Mouse (Mus musculus) brain, embryonic 14.5 days (tissue): ENCODE measurements around the gene Car12. TPM values are rescaled to one million over a fixed set of nuclear protein-coding genes. Genes with fewer than 3 reads are reported as not detected.
"Not testable (repeated sequence)": the region's sequence is repeated elsewhere in the genome, so short reads cannot be mapped to it uniquely, and the experiment has no call there.

Experiments used
- DNase-seq: peaks from one replicate; pipeline ENCODE4 v3.0.0-alpha.2; 2011; ENCODE audit warnings: low read depth
- CTCF ChIP-seq: fragments of 200-500 bp; IDR thresholded peaks from 2 replicates; pipeline ENCODE4 v1.5.1; 2012; ENCODE audit warnings: inconsistent platforms, mild to moderate bottlenecking, moderate library complexity, borderline replicate concordance; ENCODE audit not compliant: insufficient read depth, insufficient read length; ENCODE audit errors: extremely low read depth
- POLR2A ChIP-seq: fragments of 200-500 bp; IDR thresholded peaks from 2 replicates; pipeline ENCODE4 v1.6.1; 2012; ENCODE audit warnings: mild to moderate bottlenecking, inconsistent platforms, borderline replicate concordance; ENCODE audit not compliant: poor library complexity, insufficient read depth, insufficient read length, severe bottlenecking; ENCODE audit errors: extremely low read depth
- polyA plus RNA-seq: library from polyadenylated mRNA; depleted of rRNA; stranded (reverse); fragments of >200 nt; gene quantifications from 2 replicates; pipeline ENCODE4 v1.2.3, GENCODE M21; 2012

Gene Car12
- polyA plus RNA-seq, 1 experiment, result 9.2 TPM

DNA sequence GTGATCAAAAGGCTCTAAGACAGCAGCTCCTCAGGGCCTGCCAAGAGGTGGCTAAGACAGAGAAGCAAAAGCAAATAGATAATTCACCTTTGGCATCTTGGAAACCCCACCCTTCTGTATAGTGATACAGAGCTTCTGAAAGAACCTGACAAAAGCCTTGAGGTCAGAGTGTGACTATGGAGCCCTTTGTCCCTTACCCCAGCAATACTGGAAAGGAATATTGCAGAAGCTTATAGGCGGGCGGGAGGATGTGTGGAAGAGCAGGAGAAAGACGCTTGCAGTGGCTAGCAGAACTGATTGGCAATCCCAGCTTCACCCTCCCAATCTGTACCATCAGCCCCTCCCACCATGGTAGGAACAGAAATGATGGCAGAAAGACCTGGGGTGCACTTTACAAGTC is 22.5 kb downstream of the Car12 start:
- no peak for DNase-seq

DNA sequence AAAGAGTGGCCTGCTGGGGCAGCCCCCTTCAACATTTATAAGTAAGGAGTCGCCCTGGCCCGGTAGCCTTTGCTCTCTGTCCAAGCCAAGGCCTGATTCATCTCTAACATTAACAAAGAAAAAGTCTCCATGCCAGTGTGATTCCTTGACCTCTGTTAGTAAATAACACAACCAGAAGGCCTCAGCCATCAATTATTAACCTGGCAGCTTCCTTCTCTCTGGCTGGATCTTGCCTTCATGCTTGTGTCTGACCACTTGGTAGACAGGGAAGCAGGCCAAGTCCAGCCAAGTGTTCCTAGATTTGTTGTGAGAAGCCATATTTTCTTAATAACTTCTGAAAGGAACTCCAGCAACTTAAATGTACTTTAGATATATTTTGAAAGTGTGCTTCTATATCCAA is 23.1 kb downstream of the Car12 start:
- DNase-seq, result no peak
- TF ChIP-seq POLR2A, result no peak
- TF ChIP-seq CTCF, result no peak

More for the DNA sequence above, 22.5 kb downstream of the Car12 start:
- TF ChIP-seq POLR2A, result no peak
- no peak for TF ChIP-seq CTCF

DNA sequence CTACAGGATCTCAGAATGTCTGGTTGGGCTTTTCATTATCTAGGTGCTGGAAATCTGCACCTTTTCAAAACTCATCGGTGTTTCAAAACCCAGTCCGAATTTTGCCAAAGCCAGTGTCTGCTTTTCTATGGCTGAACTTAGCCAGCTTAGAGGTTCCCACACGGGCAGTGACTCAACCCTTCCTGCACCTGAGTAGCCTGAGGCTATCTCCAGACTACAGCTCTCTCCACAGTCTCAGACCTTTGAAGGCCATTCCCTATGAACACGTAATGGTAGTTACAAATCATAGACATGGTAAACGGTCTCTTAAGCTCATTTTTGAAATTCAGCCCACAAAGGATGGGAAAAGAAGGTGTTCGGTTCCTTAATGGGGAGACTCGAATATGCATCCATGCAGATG is 26.0 kb downstream of the Car12 start:
- TF ChIP-seq CTCF, result no peak
- no peak for TF ChIP-seq POLR2A

DNA sequence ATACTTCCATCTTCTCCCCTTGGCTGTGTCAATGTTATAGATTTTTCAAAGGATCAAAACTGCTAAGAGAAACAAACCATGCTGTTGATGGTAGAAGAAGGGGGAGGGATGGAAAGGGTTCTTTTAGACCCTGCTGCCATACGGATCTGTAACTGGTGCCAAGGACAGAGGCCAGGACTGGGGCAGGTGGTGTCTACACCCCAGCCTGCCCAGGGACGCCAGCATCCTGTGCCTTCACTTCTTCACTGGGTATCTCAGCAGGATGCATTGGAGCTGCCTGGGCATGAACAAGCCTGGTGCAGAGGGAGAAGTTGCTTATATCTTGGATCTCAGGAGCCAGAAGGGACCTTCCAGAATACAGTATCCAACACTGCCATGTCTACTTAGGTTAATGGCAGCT is 31.0 kb downstream of the Car12 start:
- DNase-seq, result no peak
- no peak for TF ChIP-seq POLR2A
- TF ChIP-seq CTCF, result no peak

More for the DNA sequence above, 26.0 kb downstream of the Car12 start:
- no peak for DNase-seq

DNA sequence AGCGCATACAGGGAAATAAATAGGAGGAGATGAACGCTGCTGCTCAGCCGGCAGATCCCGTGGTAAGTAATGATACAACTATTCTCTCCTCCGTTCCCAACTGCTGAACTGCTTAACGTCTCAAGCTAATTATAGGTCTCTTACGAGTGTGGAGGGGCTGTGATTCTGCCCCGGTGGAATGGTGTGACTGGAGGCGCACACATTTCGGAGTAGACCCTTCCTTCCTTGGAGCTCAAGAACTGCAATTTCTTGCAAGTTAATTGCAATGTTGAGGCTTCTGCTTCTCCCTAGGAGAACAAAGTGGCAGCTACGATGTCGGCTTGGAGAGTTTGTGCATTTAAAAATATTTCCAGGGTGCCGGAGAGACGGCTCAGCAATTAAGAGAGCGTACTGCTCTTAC is 34.9 kb downstream of the Car12 start:
- TF ChIP-seq POLR2A (no peak), CTCF (no peak)
- DNase-seq, result peak; percentile 15

DNA sequence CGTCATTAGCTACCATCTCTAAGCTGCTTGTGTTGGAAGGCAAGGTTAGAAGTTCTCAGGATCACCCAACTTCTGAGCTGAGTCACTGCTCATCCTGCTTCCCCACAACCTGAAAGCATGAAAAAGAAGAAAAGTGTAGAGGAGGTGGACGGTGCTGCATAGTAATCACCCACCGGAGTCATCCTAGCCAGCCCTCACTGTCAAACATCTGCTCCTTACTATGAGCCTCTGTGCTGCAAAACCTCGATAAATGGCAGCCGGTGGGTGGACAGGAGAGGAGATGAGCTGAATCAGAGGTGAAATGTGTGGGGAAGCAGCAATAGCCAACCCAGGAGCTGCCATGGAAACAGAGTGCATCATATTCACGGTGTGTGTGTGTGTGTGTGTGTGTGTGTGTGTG is 39.4 kb downstream of the Car12 start:
- TF ChIP-seq CTCF, result no peak
- no peak for TF ChIP-seq POLR2A
- peak; percentile 20 for DNase-seq

DNA sequence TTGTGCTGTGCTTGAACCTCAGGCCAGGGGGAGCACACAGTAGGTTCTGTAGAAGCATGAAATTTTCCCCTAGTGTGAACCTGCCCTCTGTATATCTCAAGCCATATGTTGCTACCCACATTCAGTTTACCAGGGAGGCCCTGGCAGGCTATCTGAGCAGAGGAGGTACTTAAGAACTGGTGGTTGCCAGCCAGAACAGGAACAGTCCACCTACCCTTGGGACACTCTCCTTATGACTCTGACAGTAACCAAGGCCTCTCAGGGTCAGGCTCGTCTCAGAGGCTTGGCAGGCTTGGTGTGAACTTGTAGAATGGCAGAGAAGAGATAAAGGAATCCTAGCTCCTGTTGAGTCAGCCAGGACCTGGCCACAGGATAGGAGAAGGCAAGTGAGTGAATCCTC is 47.5 kb downstream of the Car12 start:
- TF ChIP-seq CTCF (no peak), POLR2A (no peak)
- DNase-seq, result no peak

DNA sequence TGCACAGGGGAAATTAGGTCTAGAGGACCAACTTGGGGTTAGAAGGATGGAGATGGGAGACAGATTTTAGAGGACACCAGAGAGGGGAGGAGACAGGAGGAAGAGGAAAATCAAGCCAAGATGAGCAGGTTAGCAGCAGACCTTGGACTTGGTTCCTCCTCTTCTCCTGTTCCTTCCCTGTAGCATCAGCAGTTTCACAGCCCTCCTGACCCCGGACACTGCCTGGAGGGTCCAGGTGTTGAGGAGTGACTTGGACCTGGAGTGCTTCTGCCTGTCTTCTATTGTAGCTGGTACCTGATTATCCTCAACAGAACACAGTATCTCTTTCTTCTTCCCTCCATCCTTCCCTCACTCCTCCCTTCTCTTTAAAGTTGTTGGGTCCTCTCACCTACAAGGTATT is 55.2 kb downstream of the Car12 start:
- TF ChIP-seq POLR2A, result no peak
- no peak for TF ChIP-seq CTCF
- DNase-seq, result no peak

DNA sequence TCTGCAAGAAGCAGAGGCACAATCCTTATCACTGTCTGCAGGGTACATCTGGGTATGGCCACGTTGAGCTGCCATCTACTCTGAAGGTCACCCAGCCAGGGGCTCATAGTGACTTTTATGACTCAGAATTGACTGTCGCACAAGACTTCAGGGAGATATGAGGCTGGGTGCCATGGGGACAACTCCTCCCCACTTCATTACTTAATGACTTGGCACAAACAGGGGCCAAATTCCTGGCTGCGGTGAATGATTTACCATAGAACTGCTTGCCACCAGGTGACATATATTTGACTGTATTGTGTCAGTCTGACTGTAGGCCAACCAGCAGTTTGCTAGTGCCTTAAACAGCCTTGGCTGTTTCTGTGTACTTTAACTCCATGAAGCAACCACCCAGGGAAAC is 55.8 kb downstream of the Car12 start:
- no peak for DNase-seq
- TF ChIP-seq CTCF, result no peak
- TF ChIP-seq POLR2A, result no peak

DNA sequence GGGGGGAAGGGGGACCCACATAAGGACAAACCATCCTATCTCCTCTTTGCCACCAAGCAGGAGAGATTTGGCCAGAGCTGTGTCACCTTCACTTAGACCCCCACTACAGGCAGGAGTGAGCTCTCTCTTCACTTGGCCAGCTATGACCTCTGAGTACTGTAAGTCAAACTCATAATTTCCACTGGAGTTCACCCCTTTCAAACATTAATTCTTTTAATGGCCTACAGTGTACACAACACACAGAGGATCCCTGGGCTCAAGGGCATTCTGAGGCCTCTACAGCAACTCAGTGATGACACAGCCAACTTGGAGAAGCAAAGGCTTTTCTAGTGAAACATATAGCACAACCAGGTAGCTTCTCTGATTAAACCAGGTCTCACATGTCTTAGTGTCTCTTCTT is 57.2 kb downstream of the Car12 start:
- TF ChIP-seq CTCF, result no peak
- no peak for TF ChIP-seq POLR2A
- no peak for DNase-seq

DNA sequence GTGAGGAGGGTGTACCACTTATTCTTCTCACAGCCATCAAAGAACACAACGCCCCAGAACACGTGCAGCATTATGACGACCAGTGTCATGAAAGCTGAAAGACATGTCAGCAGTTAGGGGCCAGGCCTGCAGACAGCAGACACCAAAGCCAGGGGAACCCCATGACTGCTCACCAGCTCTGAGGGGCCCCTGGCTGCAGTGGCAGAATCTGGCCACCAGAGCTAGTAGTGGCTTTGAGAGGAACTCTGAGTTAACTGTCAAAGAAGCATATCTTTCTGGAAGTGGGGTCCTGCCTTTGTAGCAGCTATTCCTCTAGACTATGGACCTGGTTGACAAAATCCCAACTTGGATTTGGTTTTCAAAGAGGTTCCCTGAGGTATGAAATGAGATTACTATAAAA is 71.1 kb downstream of the Car12 start:
- TF ChIP-seq CTCF, result peak; percentile 29; the same call in 1 of the 2 replicates
- not testable (repeated sequence) for DNase-seq

DNA sequence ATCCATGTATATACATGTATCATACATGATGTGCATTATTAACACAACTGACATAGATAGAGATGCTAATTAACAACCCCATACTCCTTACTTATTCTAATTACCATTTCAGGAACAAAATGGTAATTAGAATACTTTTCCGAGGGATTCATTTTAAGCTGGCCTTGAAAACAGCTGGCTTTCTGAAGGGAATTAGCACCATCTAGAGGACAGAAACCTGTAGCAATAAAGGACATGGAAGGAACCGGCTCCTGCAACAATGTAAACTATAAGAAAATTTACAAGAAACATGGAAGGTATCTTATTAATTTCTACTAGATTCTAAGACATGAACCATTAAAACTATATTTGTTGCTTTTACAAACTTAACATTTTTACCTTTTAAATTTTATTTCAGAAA is 74.3 kb downstream of the Car12 start:
- DNase-seq, result peak; percentile 90

DNA sequence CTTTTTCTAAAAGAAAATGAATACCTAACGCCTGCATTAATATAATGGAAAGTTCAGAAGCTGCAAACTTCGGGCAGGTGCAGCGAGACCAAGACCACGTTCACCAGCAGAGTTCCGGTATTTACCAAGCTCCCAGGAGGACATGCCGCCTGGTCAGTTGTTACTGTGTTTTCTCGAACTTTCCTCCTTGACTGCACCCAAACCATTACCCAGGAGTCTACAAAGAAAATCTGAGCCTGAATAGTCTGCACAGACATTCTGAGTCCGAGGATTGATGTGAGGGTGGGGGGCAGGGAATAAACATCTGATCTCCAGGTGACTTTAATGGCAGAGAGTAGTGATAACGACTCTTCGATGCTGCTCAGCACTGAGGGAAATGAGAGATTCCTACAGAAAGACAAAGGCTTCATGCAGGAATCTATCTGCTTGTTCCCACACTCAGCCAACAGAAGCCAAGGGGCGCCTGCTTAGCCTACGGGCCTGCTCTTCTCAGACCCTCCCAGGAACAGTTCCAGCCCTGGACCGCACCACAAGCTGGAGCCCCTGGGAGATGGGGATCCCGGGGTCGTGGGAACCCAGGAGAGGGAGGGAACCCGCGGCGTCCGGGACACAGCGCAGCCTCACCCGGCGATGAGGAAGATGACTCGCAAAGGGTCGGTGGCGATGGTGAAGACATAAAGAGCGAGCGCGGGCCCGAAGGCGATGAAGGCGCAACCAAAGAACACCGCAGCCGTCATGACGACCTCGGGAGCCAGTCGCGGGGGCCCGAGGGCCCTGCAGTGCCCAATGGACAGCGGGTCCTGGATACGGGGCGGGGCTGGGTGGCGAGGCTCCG is 81.4 kb downstream of the Car12 start:
- DNase-seq, result no peak
- TF ChIP-seq POLR2A (0 out of 2 replicates have a peak, but pooled peaks have one; percentile 33), CTCF (no peak)

More for the DNA sequence above, 74.3 kb downstream of the Car12 start:
- TF ChIP-seq POLR2A (no peak), CTCF (peak; percentile 44; the same call in 1 of the 2 replicates)
